Mouse (Mus musculus) testis, adult 2 months (tissue): ENCODE measurements around the gene Kank2.

Source experiments
- CTCF ChIP-seq: fragments of 200-500 bp; IDR thresholded peaks from 2 replicates; pipeline ENCODE4 v1.5.1; 2012; ENCODE audit warnings: low read depth, mild to moderate bottlenecking, inconsistent platforms, low read length, moderate library complexity; ENCODE audit not compliant: control insufficient read depth, insufficient read depth, insufficient replicate concordance
- POLR2A ChIP-seq: fragments of 200-500 bp; IDR thresholded peaks from 2 replicates; pipeline ENCODE4 v1.6.1; 2012; ENCODE audit warnings: low read depth, mild to moderate bottlenecking, inconsistent platforms, low read length, moderate library complexity; ENCODE audit not compliant: control insufficient read depth

GRCm38 (mm10) chr9:21767896-21768295, 30.6 kb downstream of the Kank2 start:
- TF ChIP-seq CTCF, result no peak
- no peak for TF ChIP-seq POLR2A
